ENCODE assay signal across 21 mouse cellular contexts in genomic region chr4:131531003-131531402, GRCm38 (mm10).
A peak's percentile ranks its signal among the peaks of the same experiment; 100 is the strongest.
DNase-seq lines count a peak whose midpoint lies in the region; ATAC-seq and TF ChIP-seq lines count a peak whose summit lies in the region.
"Had no signal": no experiment of that assay in that cellular context is flagged by ENCODE, and none has a peak within 500 bp of the region (broad histone marks: within the 10 kb centered on the region; RNA-seq: fewer than 3 reads in every experiment).

No protein-coding gene starts in this region.

- H3K36me3 ChIP-seq in kidney, postnatal 0 days (ENCODE audit: insufficient read depth, low read length), result no peaks in the 10 kb centered on the region
- no peaks in the 10 kb centered on the region for H3K36me3 ChIP-seq in limb, embryonic 10.5 days
- no peaks in the 10 kb centered on the region for H3K36me3 ChIP-seq in forebrain, embryonic 15.5 days
- no peaks in the 10 kb centered on the region for H3K36me3 ChIP-seq in forebrain, embryonic 16.5 days (ENCODE audit: control insufficient read depth, insufficient read depth)
- H3K36me3 ChIP-seq: hindbrain, embryonic 13.5 days; liver, embryonic 15.5 days; midbrain, embryonic 10.5 days had no signal

- H3K4me2 ChIP-seq in kidney, postnatal 0 days (ENCODE audit: low read length), result no peak overlapping the region
- no peak overlapping the region for H3K4me2 ChIP-seq in forebrain, embryonic 15.5 days (replicated peaks)
- no peak overlapping the region for H3K4me2 ChIP-seq in forebrain, embryonic 16.5 days (ENCODE audit: low read length)
- H3K4me2 ChIP-seq: hindbrain, embryonic 13.5 days; liver, embryonic 15.5 days had no signal

- H3K9ac ChIP-seq in kidney, postnatal 0 days (ENCODE audit: low read depth, low read length), result no peak overlapping the region
- no peak overlapping the region for H3K9ac ChIP-seq in forebrain, embryonic 15.5 days (replicated peaks)
- no peak overlapping the region for H3K9ac ChIP-seq in forebrain, embryonic 16.5 days (replicated peaks; ENCODE audit: low read depth, low read length)
- H3K9ac ChIP-seq: hindbrain, embryonic 13.5 days; liver, embryonic 15.5 days had no signal

- peak; percentile 10 for DNase-seq in adrenal gland, postnatal 10 days
- DNase-seq in adrenal gland, postnatal 4 days (ENCODE audit: low spot score in 2 of 2), result no peak
- peak; percentile 8 for DNase-seq in kidney, adult 18-20 months
- DNase-seq in kidney, postnatal 0 days (ENCODE audit: low spot score), result peak; percentile 44
- DNase-seq in limb, embryonic 10.5 days (ENCODE audit: low spot score), result no peak
- DNase-seq: cerebellum, adult 11 months; cerebellum, adult 9-11 months; gastrocnemius, adult 2 months; layer of hippocampus, adult 9-11 months; left cerebral cortex, postnatal 4 days; liver; right cerebral cortex, adult 18-20 months had no signal

- TF ChIP-seq CTCF in kidney, postnatal 0 days (IDR thresholded peaks at IDR 0.05; ENCODE audit: low read depth), result no peak

- 52% methylated on average over 8 of the region's 8 CpGs for WGBS in kidney, postnatal 0 days
- WGBS in limb, embryonic 10.5 days, result 79% methylated on average over 7 of the region's 8 CpGs
- 89% methylated on average over 8 of the region's 8 CpGs for WGBS in forebrain, embryonic 15.5 days
- WGBS in forebrain, embryonic 16.5 days, result 97% methylated on average over 8 of the region's 8 CpGs

- H3K27me3 ChIP-seq in kidney, postnatal 0 days (ENCODE audit: insufficient read depth, low read length), result no peaks in the 10 kb centered on the region
- no peaks in the 10 kb centered on the region for H3K27me3 ChIP-seq in limb, embryonic 10.5 days (ENCODE audit: low read depth, poor library complexity, severe bottlenecking)
- no peaks in the 10 kb centered on the region for H3K27me3 ChIP-seq in forebrain, embryonic 15.5 days
- H3K27me3 ChIP-seq in forebrain, embryonic 16.5 days (replicated peaks; ENCODE audit: control insufficient read depth, insufficient read depth, low read length), result no peaks in the 10 kb centered on the region
- H3K27me3 ChIP-seq: hindbrain, embryonic 13.5 days; liver, embryonic 15.5 days had no signal

- H3K27ac ChIP-seq in kidney, postnatal 0 days, result no peak overlapping the region
- peak overlapping the region; percentile 56 for H3K27ac ChIP-seq in limb, embryonic 10.5 days
- no peak overlapping the region for H3K27ac ChIP-seq in forebrain, embryonic 15.5 days (replicated peaks)
- H3K27ac ChIP-seq in forebrain, embryonic 16.5 days (ENCODE audit: low read length), result no peak overlapping the region
- H3K27ac ChIP-seq: gastrocnemius, adult 2 months; hindbrain, embryonic 13.5 days; liver, embryonic 15.5 days; macrophage; midbrain, embryonic 10.5 days; stomach, postnatal 0 days had no signal

- H3K4me1 ChIP-seq in kidney, postnatal 0 days (replicated peaks; ENCODE audit: insufficient read depth, low read length), result no peaks in the 10 kb centered on the region
- H3K4me1 ChIP-seq in limb, embryonic 10.5 days, result peaks cover 9% of the 10 kb centered on the region
- no peaks in the 10 kb centered on the region for H3K4me1 ChIP-seq in forebrain, embryonic 15.5 days
- peaks cover under 1% of the 10 kb centered on the region; the same call in 1 of the 2 replicates for H3K4me1 ChIP-seq in forebrain, embryonic 16.5 days (replicated peaks; ENCODE audit: control insufficient read depth, insufficient read depth, low read length)
- H3K4me1 ChIP-seq: hindbrain, embryonic 13.5 days; liver, embryonic 15.5 days; midbrain, embryonic 10.5 days had no signal

- ATAC-seq in kidney, postnatal 0 days (replicated peaks; ENCODE audit: low FRiP score, low read depth), result no peak
- ATAC-seq in forebrain, embryonic 15.5 days (replicated peaks), result no peak
- no peak for ATAC-seq in forebrain, embryonic 16.5 days
- ATAC-seq: CD4-positive, CD25-positive, alpha-beta regulatory T cell, adult 4 months; midbrain, embryonic 16.5 days had no signal

- H3K9me3 ChIP-seq in kidney, postnatal 0 days (replicated peaks; ENCODE audit: low read length), result no peaks in the 10 kb centered on the region; the same call in 1 of the 2 replicates
- H3K9me3 ChIP-seq in limb, embryonic 10.5 days (replicated peaks), result no peaks in the 10 kb centered on the region
- no peaks in the 10 kb centered on the region for H3K9me3 ChIP-seq in forebrain, embryonic 15.5 days
- no peaks in the 10 kb centered on the region for H3K9me3 ChIP-seq in forebrain, embryonic 16.5 days (ENCODE audit: control insufficient read depth, low read length)
- H3K9me3 ChIP-seq: hindbrain, embryonic 13.5 days; liver, embryonic 15.5 days; midbrain, embryonic 10.5 days had no signal

- H3K4me3 ChIP-seq in kidney, postnatal 0 days (replicated peaks; ENCODE audit: low read depth, low read length), result no peak overlapping the region
- H3K4me3 ChIP-seq in limb, embryonic 10.5 days, result no peak overlapping the region
- H3K4me3 ChIP-seq in forebrain, embryonic 15.5 days, result no peak overlapping the region
- no peak overlapping the region for H3K4me3 ChIP-seq in forebrain, embryonic 16.5 days (replicated peaks; ENCODE audit: low read length)
- H3K4me3 ChIP-seq: gastrocnemius, adult 2 months; hindbrain, embryonic 13.5 days; liver, embryonic 15.5 days; midbrain, embryonic 10.5 days had no signal

Comparison
In these comparisons a context has a peak if more than half of its experiments do, and no peak if none do; other contexts are left out.
1. DNase-seq: peak in adrenal gland, postnatal 10 days (single experiment), kidney, adult 18-20 months (single experiment) and kidney, postnatal 0 days (single experiment); none in adrenal gland, postnatal 4 days (0 of 2) and limb, embryonic 10.5 days (single experiment).